In the genomic region with DNA sequence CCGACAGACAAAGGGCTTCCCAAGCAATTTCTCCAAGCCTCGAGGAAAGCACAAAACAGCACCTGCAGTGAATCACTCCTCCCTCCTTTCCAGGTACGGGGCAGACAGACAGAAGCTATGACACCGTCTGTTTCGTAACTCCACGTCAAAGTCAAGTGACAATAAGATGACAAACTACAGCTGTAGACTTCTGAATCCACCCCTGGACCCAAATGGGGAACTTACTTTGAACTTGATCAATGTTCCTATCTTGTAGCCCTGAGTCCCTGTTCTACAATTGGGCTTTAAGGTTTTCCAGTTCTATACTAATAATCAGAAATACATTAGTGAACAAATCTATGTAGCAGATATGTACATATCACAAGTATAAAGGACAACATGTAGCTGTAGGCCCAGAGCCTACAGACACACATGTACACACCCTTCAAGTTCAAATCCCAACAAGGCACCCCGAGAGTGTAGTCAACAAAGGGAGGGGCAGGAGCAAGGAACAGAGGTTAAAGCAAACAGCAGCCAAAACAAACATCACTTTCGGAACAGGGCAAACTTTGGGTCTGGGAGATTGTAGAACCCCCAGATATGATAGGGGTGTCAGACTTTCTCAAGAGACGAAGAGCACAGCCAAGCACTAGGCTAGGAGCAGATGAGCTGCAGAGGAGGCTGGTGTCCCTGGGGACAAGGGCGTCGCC, we compare ENCODE assay signal across 8 mouse cellular contexts. TPM values are rescaled to one million over a fixed set of nuclear protein-coding genes. Genes with fewer than 3 reads are reported as not detected.
DNase-seq lines count a peak whose midpoint lies in the region; ATAC-seq and TF ChIP-seq lines count a peak whose summit lies in the region.

No protein-coding gene starts in this region.

- H3K36me3 ChIP-seq in limb, embryonic 12.5 days: no peaks in the 10 kb centered on the region
- H3K36me3 ChIP-seq in myocyte (ENCODE audit: control insufficient read depth, insufficient read depth): no peaks in the 10 kb centered on the region

- TF ChIP-seq POLR2A in myocyte (IDR thresholded peaks at IDR 0.05; ENCODE audit: insufficient read length, low read depth): no peak

- H3ac ChIP-seq in myocyte (ENCODE audit: control insufficient read depth, insufficient read length): no peak overlapping the region

- no peak overlapping the region for H3K27ac ChIP-seq in limb, embryonic 12.5 days

- ATAC-seq in erythroid progenitor cell, adult 5-6 weeks (replicated peaks; ENCODE audit: low FRiP score, poor library complexity, severe bottlenecking): peak; percentile 68
- no peak for ATAC-seq in limb, embryonic 12.5 days (ENCODE audit: insufficient number of reproducible peaks, insufficient read depth, low FRiP score, low TSS enrichment, low read depth)
- no peak for ATAC-seq in inflammation-experienced regulatory T-cells, adult 6 months

- H3K4me1 ChIP-seq in limb, embryonic 12.5 days (replicated peaks): no peaks in the 10 kb centered on the region

- peak overlapping the region; percentile 54 for H3K4me3 ChIP-seq in limb, embryonic 12.5 days (replicated peaks)
- no peak overlapping the region for H3K4me3 ChIP-seq in myocyte

- no peaks in the 10 kb centered on the region for H3K9me3 ChIP-seq in limb, embryonic 12.5 days

- DNase-seq in lung, adult 18-20 months: peak; percentile 10 to 16
- DNase-seq in lung, postnatal 25 days (ENCODE audit: low spot score): no peak
- no peak for DNase-seq in gastrocnemius, postnatal 10 days
- DNase-seq in left cerebral cortex, postnatal 4 days: no peak

- intact Hi-C loops in left cerebral cortex, postnatal 4 days (cut with DNase I): no loop called here

- 54% methylated on average over 10 of the region's 11 CpGs for WGBS in limb, embryonic 12.5 days

- H3K9ac ChIP-seq in limb, embryonic 12.5 days (replicated peaks): no peak overlapping the region

- H3K4me2 ChIP-seq in limb, embryonic 12.5 days: peak overlapping the region; percentile 79
- peak overlapping the region; percentile 60 for H3K4me2 ChIP-seq in myocyte (ENCODE audit: low read depth)

- H3K79me2 ChIP-seq in myocyte (ENCODE audit: control insufficient read depth, insufficient read depth): no peaks in the 10 kb centered on the region

- peaks cover 48% of the 10 kb centered on the region for H3K27me3 ChIP-seq in limb, embryonic 12.5 days
- H3K27me3 ChIP-seq in myocyte (ENCODE audit: control insufficient read depth, insufficient read depth, insufficient read length): no peaks in the 10 kb centered on the region

TF ChIP-seq in myocyte, 11 proteins besides CTCF, POLR2A, EP300 and RAD21:
- TF ChIP-seq MYOD1 (IDR thresholded peaks at IDR 0.05; ENCODE audit: control insufficient read depth in 1 of 3, insufficient read length in 2 of 3, low read depth in 2 of 3) (no peak), TCF3 (IDR thresholded peaks at IDR 0.05; ENCODE audit: insufficient read length, low read depth) (no peak), MYOG (IDR thresholded peaks at IDR 0.05; ENCODE audit: control insufficient read depth in 1 of 3, insufficient read depth in 1 of 3, insufficient read length in 2 of 3, low read depth in 2 of 3) (no peak), USF1 (IDR thresholded peaks at IDR 0.05; ENCODE audit: low read depth) (no peak), SRF (IDR thresholded peaks at IDR 0.05; ENCODE audit: control insufficient read depth, insufficient read length, low read depth) (no peak), POLR2AphosphoS2 (IDR thresholded peaks at IDR 0.05; ENCODE audit: insufficient read length, low read depth) (no peak), TCF12 (IDR thresholded peaks at IDR 0.05; ENCODE audit: insufficient read depth, poor library complexity, severe bottlenecking) (no peak), CEBPB (IDR thresholded peaks at IDR 0.05; ENCODE audit: insufficient read depth, poor library complexity, severe bottlenecking) (no peak), REST (IDR thresholded peaks at IDR 0.05; ENCODE audit: insufficient read depth, insufficient read length) (no peak), MAX (IDR thresholded peaks at IDR 0.05; ENCODE audit: low read depth) (no peak), E2F4 (IDR thresholded peaks at IDR 0.05; ENCODE audit: insufficient read depth) (no peak)

RNA-seq across cellular contexts. Expression of a gene that starts 0.9 kb away (rescaled TPM):
- total RNA-seq in erythroid progenitor cell, adult 5-6 weeks (2015; ENCODE audit: low replicate concordance): 9.2 and 12.6 TPM in 2 replicates
- total RNA-seq in erythroid progenitor cell, adult 5-6 weeks (2017; ENCODE audit: low replicate concordance): 0.45 and 2.1 TPM in 2 replicates
- polyA plus RNA-seq in limb, embryonic 12.5 days (2016; fragmentation: Nextera tagmentation; extraction: Ambion mirVana): 0.50 and 0.79 TPM in 2 replicates
- polyA plus RNA-seq in myocyte (2012; fragmentation: generic; extraction: Trizol): 0.05 TPM
- polyA plus RNA-seq in inflammation-experienced regulatory T-cells, adult 6 months (2017; shearing (Covaris generic)): not detected
- total RNA-seq in gastrocnemius, postnatal 10 days (2021): 1 to 10 TPM; 4.4 TPM
- 10 to 100 TPM; 65.3 to 69.9 TPM for total RNA-seq in left cerebral cortex, postnatal 4 days (2021)

Comparison
In these comparisons a context has a peak if more than half of its experiments do, and no peak if none do; other contexts are left out.
1. DNase-seq: peak in lung, adult 18-20 months (2 of 2); none in lung, postnatal 25 days (single experiment), gastrocnemius, postnatal 10 days (single experiment) and left cerebral cortex, postnatal 4 days (single experiment).
2. RNA of a gene that starts 0.9 kb away (total RNA-seq): 65.3 to 69.9 TPM in left cerebral cortex, postnatal 4 days; 0.45 to 12.6 TPM in erythroid progenitor cell, adult 5-6 weeks and 4.4 TPM in gastrocnemius, postnatal 10 days; every median in the first group is over 4 times any median in the second.